Mouse (Mus musculus): ENCODE measurements around the gene Mark4. TPM values are rescaled to one million over a fixed set of nuclear protein-coding genes. Genes with fewer than 3 reads are reported as not detected.
A peak's percentile ranks its signal among the peaks of the same experiment; 100 is the strongest.

Mark4 gene
- polyA plus RNA-seq, 1 experiment, result 14.1 TPM

DNA sequence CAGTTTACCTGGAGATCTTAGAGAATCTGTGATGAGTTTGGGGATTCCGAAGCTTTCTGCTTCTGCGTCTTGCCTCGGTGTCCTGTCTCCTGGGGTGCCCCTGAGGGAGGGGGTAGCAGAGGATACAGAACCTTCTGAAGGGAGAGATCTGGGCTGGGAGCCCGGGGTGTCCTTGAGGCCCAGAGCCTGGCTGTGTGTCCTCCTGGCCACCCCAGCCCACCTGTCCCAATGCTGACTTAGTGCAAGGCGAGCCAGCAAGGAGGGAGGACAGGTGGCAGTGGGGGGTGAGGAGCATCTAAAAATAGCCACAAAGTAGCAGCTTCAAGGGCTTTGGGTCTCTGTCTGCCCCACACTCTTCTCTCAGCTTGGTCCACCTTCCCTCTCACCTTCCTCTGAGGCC, 46.8 kb downstream of the Mark4 start:
- Histone ChIP-seq H3K36me3 (ENCODE audit: control insufficient read depth, insufficient read depth, low read length) (no peaks in the 10 kb centered on the region), H3K4me3 (ENCODE audit: control insufficient read depth, low read depth, low read length) (no peak overlapping the region), H3K4me1 (ENCODE audit: control insufficient read depth, insufficient read depth, low read length) (peaks cover 17% of the 10 kb centered on the region), H3K27ac (ENCODE audit: control insufficient read depth, insufficient read depth, low read depth, low read length) (no peak overlapping the region), H3K27me3 (ENCODE audit: control insufficient read depth, insufficient read depth, low read length) (0 out of 2 replicates have a peak, but pooled peaks cover 3% of the 10 kb centered on the region)
- TF ChIP-seq CTCF (IDR thresholded peaks at IDR 0.05; ENCODE audit: control insufficient read depth, insufficient read depth, insufficient replicate concordance, low read depth, low read length), result no peak
- no peak for TF ChIP-seq POLR2A (IDR thresholded peaks at IDR 0.05; ENCODE audit: control insufficient read depth, low read depth, low read length)

- Histone ChIP-seq H3K27me3 (ENCODE audit: control insufficient read depth, insufficient read depth, low read length) (no peaks in the 10 kb centered on the region), H3K27ac (ENCODE audit: control insufficient read depth, insufficient read depth, low read depth, low read length) (no peak overlapping the region), H3K4me3 (ENCODE audit: control insufficient read depth, low read depth, low read length) (no peak overlapping the region), H3K4me1 (ENCODE audit: control insufficient read depth, insufficient read depth, low read length) (peaks cover 16% of the 10 kb centered on the region), H3K36me3 (ENCODE audit: control insufficient read depth, insufficient read depth, low read length) (no peaks in the 10 kb centered on the region)
- TF ChIP-seq CTCF (IDR thresholded peaks at IDR 0.05; ENCODE audit: control insufficient read depth, insufficient read depth, insufficient replicate concordance, low read depth, low read length), result no peak
- TF ChIP-seq POLR2A (IDR thresholded peaks at IDR 0.05; ENCODE audit: control insufficient read depth, low read depth, low read length), result no peak
Measured at GRCm38 (mm10) chr7:19410766-19411344, 47.8 kb downstream of the Mark4 start.

- Histone ChIP-seq H3K36me3 (ENCODE audit: control insufficient read depth, insufficient read depth, low read length) (no peaks in the 10 kb centered on the region), H3K4me3 (ENCODE audit: control insufficient read depth, low read depth, low read length) (no peak overlapping the region), H3K4me1 (ENCODE audit: control insufficient read depth, insufficient read depth, low read length) (peaks cover 12% of the 10 kb centered on the region), H3K27me3 (ENCODE audit: control insufficient read depth, insufficient read depth, low read length) (no peaks in the 10 kb centered on the region), H3K27ac (ENCODE audit: control insufficient read depth, insufficient read depth, low read depth, low read length) (no peak overlapping the region)
- no peak for TF ChIP-seq CTCF (IDR thresholded peaks at IDR 0.05; ENCODE audit: control insufficient read depth, insufficient read depth, insufficient replicate concordance, low read depth, low read length)
- no peak for TF ChIP-seq POLR2A (IDR thresholded peaks at IDR 0.05; ENCODE audit: control insufficient read depth, low read depth, low read length)
Measured at GRCm38 (mm10) chr7:19409753-19410152, 48.9 kb downstream of the Mark4 start.

GRCm38 (mm10) chr7:19405417-19405816, 53.2 kb downstream of the Mark4 start:
- H3K27ac ChIP-seq (ENCODE audit: control insufficient read depth, insufficient read depth, low read depth, low read length), result no peak overlapping the region
- H3K4me1 ChIP-seq (ENCODE audit: control insufficient read depth, insufficient read depth, low read length), result peaks cover 4% of the 10 kb centered on the region
- peak overlapping the region; percentile 4 for H3K4me3 ChIP-seq (ENCODE audit: control insufficient read depth, low read depth, low read length)
- TF ChIP-seq CTCF (IDR thresholded peaks at IDR 0.05; ENCODE audit: control insufficient read depth, insufficient read depth, insufficient replicate concordance, low read depth, low read length), result peak; percentile 98
- TF ChIP-seq POLR2A (IDR thresholded peaks at IDR 0.05; ENCODE audit: control insufficient read depth, low read depth, low read length), result no peak
- H3K36me3 ChIP-seq (ENCODE audit: control insufficient read depth, insufficient read depth, low read length), result no peaks in the 10 kb centered on the region
- H3K27me3 ChIP-seq (ENCODE audit: control insufficient read depth, insufficient read depth, low read length), result no peaks in the 10 kb centered on the region

GRCm38 (mm10) chr7:19404476-19404875, 54.1 kb downstream of the Mark4 start, which contains the start of gene Ckm:
Ckm (plus strand) TSS chr7:19404776.
- Histone ChIP-seq H3K27me3 (ENCODE audit: control insufficient read depth, insufficient read depth, low read length) (no peaks in the 10 kb centered on the region), H3K36me3 (ENCODE audit: control insufficient read depth, insufficient read depth, low read length) (no peaks in the 10 kb centered on the region), H3K4me3 (ENCODE audit: control insufficient read depth, low read depth, low read length) (peak within 1 kb of the TSS; percentile 85), H3K27ac (ENCODE audit: control insufficient read depth, insufficient read depth, low read depth, low read length) (no peak within 1 kb of the TSS), H3K4me1 (ENCODE audit: control insufficient read depth, insufficient read depth, low read length) (peaks cover 7% of the 10 kb centered on the region)
- TF ChIP-seq POLR2A (IDR thresholded peaks at IDR 0.05; ENCODE audit: control insufficient read depth, low read depth, low read length), result no peak
- TF ChIP-seq CTCF (IDR thresholded peaks at IDR 0.05; ENCODE audit: control insufficient read depth, insufficient read depth, insufficient replicate concordance, low read depth, low read length), result no peak

DNA sequence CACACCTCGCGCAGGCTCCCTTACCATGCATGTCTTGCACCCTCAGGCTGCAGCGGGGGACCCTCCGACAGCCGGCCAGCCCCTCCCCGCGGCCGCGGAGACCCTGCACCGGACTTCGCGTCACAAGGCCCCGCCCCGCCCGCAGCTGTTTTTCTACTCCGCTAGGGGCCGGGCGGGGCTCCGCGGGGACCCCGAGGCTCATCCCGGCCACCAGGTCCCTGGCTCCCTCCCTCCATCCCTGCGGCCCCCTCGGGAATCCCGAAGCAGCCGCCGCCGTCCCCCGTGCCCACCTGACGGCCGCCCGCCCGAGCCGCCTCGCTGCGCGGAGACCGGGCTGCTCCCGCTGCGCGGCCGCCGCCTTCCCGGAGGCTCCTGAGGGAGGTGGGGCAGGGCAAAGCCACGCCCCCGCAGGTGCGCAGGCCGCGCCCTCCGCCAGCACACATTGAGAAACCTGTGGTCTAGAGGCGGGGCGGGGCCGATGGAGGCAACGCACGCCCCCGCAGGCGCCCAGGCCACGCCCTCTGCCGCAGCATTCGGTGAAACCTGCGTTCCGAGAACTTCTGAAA, 54.8 kb downstream of the Mark4 start, which contains the start of gene Klc3:
Gene Klc3 (minus strand): TSS at position 374 of the 566 bp plus-strand sequence.
- Histone ChIP-seq H3K36me3 (ENCODE audit: control insufficient read depth, insufficient read depth, low read length) (no peaks in the 10 kb centered on the region), H3K4me3 (ENCODE audit: control insufficient read depth, low read depth, low read length) (peak within 1 kb of the TSS; percentile 85), H3K27ac (ENCODE audit: control insufficient read depth, insufficient read depth, low read depth, low read length) (no peak within 1 kb of the TSS), H3K4me1 (ENCODE audit: control insufficient read depth, insufficient read depth, low read length) (peaks cover 12% of the 10 kb centered on the region), H3K27me3 (ENCODE audit: control insufficient read depth, insufficient read depth, low read length) (no peaks in the 10 kb centered on the region)
- TF ChIP-seq CTCF (IDR thresholded peaks at IDR 0.05; ENCODE audit: control insufficient read depth, insufficient read depth, insufficient replicate concordance, low read depth, low read length), result no peak
- no peak; the same call in 1 of the 2 replicates for TF ChIP-seq POLR2A (IDR thresholded peaks at IDR 0.05; ENCODE audit: control insufficient read depth, low read depth, low read length)

DNA sequence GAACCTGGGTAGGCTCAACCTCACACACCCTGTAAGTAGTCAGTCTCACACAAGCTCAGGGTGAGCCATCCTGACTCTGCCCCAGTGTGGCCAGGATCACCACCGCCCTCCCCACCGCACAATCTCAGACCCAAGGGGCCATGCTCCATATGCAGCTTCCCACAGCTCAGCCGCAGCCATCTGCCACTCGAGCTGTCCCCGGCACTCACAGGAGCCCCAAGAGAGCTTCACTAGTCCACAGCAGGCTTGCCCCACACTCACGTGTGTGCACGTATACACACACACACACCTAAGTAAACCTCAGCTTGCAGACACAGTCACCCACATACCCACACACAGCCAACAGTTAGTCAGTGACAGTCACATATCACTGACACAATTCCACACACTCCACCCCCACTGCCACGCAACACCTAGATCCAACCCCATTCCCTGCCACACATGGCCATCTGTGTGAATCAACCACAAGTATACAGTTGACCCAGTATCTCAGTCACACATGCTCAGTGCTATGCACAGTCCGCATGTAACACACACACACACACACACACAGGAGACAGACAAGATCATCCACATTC, 56.0 kb downstream of the Mark4 start:
- Histone ChIP-seq H3K27me3 (ENCODE audit: control insufficient read depth, insufficient read depth, low read length) (no peaks in the 10 kb centered on the region), H3K36me3 (ENCODE audit: control insufficient read depth, insufficient read depth, low read length) (no peaks in the 10 kb centered on the region), H3K4me3 (ENCODE audit: control insufficient read depth, low read depth, low read length) (peak overlapping the region; percentile 64), H3K27ac (ENCODE audit: control insufficient read depth, insufficient read depth, low read depth, low read length) (no peak overlapping the region), H3K4me1 (ENCODE audit: control insufficient read depth, insufficient read depth, low read length) (peaks cover 12% of the 10 kb centered on the region)
- TF ChIP-seq POLR2A (IDR thresholded peaks at IDR 0.05; ENCODE audit: control insufficient read depth, low read depth, low read length) (no peak; the same call in 1 of the 2 replicates), CTCF (IDR thresholded peaks at IDR 0.05; ENCODE audit: control insufficient read depth, insufficient read depth, insufficient replicate concordance, low read depth, low read length) (no peak)
